Mouse (Mus musculus): ENCODE data around the gene Ddx31. TPM values are rescaled to one million over a fixed set of nuclear protein-coding genes. Genes with fewer than 3 reads are reported as not detected.
A peak's percentile ranks its signal among the peaks of the same experiment; 100 is the strongest.

Ddx31 gene
- polyA plus RNA-seq (2015; fragmentation: Nextera tagmentation; extraction: Ambion mirVana), result 16.1 and 16.2 TPM in 2 replicates

DNA sequence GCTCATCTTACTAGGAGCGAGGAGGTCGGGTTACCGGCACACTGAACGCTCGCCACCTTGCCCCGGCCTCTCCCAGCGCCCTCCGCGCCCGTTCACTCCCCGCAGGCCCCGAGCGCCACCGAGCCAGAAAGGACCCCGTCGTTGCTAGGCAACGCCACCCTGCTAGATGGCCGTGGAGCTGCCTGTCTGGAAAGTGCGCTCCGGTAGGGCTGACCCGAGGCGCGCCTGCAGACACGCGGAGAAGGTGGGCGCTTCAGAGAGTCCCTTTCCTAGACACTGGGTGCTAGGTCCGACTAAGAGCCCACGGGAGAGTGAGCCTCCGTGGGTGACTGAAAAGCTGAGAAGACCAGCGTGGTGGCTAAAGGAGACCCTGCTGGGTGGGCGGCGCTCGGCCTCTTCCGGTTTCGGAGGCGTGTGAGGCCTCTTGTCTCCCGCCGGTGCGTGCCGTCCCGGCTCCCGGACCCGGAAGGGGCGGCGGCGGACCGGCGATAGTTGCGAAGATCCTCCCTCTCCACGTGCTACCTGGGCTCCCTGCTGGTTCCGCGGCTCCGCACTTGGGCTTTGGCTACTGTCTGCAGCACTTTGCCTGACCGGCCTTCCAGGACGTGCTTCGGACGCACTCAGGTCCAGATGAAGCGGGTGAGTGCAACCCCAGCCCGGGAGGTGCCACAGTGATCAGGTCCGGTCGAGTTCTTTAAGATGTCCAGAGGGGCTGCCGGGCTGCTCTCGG is at the start of gene Ddx31, which contains the start of gene Gtf3c4:
Gene Ddx31 (plus strand): TSS at position 185 of the 730 bp plus-strand sequence.
Gene Gtf3c4 (minus strand): TSS at position 139 of the 730 bp plus-strand sequence.
- Histone ChIP-seq H3K4me3 (peak within 1 kb of the TSS; percentile 86), H3K27me3 (no peaks in the 10 kb centered on the region), H3K4me1 (peaks cover 54% of the 10 kb centered on the region), H3K9me3 (no peaks in the 10 kb centered on the region), H3K9ac (peak within 1 kb of the TSS; percentile 89), H3K4me2 (peak within 1 kb of the TSS; percentile 77), H3K36me3 (peaks cover 4% of the 10 kb centered on the region), H3K27ac (peak within 1 kb of the TSS; percentile 88)
- ATAC-seq (ENCODE audit: borderline replicate concordance, extremely low read depth, low FRiP score, low TSS enrichment), result peak; percentile 93
- WGBS, result under 1% methylated on average over 63 of the region's 63 CpGs

DNA sequence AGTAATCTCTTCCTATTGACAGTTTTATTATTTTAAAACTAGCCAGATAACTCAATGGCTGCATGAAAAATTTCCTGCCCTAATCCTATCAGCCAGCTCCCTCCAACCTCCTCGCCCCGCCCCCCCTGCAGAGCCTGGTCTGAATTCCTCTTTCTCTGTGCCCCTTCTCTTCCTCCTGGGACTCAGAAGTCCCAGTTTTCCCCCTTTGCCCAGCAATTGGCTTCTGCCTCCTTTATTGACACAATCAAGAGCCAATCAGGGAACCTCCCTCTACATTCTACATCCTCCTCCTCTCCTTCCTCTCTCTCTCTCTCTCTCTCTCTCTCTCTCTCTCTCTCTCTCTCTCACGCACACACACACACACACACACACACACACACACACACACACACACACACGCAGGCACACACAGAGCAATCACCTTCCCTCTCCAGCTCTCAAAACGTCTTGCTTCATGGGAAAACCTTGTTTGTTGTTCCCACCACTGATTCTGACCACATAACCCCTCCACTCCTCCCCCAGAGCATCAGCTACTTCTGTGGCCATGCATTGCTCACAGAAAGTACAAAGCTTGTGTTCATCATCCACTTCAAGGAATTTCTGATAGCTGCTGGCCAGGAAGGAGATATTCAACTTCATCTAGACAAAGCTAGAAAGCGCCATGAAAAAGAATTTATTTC is 47.1 kb upstream of the Ddx31 start:
- Histone ChIP-seq H3K36me3 (no peaks in the 10 kb centered on the region), H3K27me3 (no peaks in the 10 kb centered on the region), H3K4me3 (no peak overlapping the region), H3K4me1 (peaks cover 15% of the 10 kb centered on the region), H3K9ac (no peak overlapping the region), H3K9me3 (no peaks in the 10 kb centered on the region), H3K27ac (peak overlapping the region; percentile 37; the same call in 1 of the 2 replicates), H3K4me2 (peak overlapping the region; percentile 44)
- peak; percentile 92 for ATAC-seq (ENCODE audit: borderline replicate concordance, extremely low read depth, low FRiP score, low TSS enrichment)
- 13% methylated on average over 6 of the region's 6 CpGs for WGBS

DNA sequence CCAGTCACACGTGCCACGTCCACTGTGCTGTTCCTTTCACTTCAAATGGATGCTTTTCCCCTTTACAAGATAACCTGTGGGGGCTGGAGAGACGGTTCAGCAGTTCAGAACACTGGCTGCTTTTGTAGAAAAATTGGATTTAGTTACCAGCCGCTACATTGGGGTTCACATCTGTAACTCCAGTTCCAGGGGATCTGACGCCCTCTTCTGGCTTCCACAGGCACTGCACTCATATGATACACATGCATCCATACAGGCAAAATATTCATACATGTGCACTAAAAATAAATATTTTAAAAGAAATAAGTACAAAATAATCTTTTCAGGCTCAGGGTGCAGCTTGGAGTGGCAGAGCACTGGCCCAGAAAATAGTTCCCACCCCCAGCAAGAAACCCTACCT is 45.6 kb upstream of the Ddx31 start:
- H3K9me3 ChIP-seq, result no peaks in the 10 kb centered on the region
- H3K4me1 ChIP-seq, result peaks cover 22% of the 10 kb centered on the region
- no peaks in the 10 kb centered on the region for H3K36me3 ChIP-seq
- no peaks in the 10 kb centered on the region for H3K27me3 ChIP-seq
- 80% methylated on average over 5 of the region's 5 CpGs for WGBS
- H3K9ac ChIP-seq, result no peak overlapping the region
- H3K27ac ChIP-seq, result no peak overlapping the region
- ATAC-seq (ENCODE audit: borderline replicate concordance, extremely low read depth, low FRiP score, low TSS enrichment), result no peak
- H3K4me3 ChIP-seq, result no peak overlapping the region
- no peak overlapping the region for H3K4me2 ChIP-seq

DNA sequence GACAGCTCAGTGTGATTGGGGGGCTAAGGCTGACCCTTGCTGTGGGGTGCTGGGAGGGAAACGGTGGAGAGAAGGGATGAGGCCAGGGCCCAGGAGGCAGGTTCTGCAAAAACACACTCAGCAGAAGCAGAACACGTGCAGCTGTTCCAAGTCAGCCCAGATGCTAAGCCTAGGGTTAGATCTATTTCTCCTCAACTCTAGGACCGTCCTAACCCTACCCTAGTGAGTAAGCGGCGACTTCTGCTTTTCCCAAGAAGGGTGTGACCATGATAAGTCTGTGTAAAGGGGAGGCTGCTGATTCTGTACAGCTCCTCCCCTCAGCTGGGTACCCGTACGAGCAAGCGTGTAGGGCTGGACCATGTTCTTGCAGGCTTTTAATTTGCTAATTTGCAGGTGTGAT is 43.9 kb upstream of the Ddx31 start:
- Histone ChIP-seq H3K9me3 (no peaks in the 10 kb centered on the region), H3K36me3 (no peaks in the 10 kb centered on the region), H3K27me3 (no peaks in the 10 kb centered on the region), H3K4me3 (no peak overlapping the region), H3K4me2 (no peak overlapping the region), H3K9ac (no peak overlapping the region), H3K27ac (no peak overlapping the region), H3K4me1 (peaks cover 22% of the 10 kb centered on the region)
- ATAC-seq (ENCODE audit: borderline replicate concordance, extremely low read depth, low FRiP score, low TSS enrichment), result no peak
- 67% methylated on average over 8 of the region's 8 CpGs for WGBS

DNA sequence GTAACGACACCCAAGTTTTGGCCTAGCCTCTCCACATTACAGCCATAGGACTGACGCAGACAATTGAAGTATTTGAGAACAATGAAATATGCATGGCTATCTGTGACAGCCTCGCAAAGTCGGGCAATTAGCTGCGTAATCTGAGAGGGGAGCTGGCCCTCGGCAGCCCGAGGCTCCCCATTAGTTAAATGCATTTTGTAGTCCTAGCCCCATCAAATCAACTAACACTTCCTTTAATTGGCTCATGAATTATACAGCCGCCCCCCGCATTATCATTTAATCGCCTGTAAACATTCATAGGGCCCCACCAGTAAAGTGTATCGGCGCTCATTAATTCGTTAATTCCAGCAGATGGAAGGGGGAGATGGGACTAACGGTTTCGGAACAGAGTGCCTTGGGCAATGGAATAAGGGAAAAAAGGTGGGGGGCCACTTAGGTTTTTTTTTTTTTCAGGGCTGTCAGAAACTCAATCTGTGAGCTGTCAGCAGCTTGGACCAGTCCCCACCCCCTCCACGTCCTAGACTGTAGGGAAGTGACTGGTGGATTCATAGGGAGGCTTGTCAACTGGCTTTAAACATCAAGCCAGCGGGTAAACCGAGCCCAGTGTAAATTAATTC is 42.6 kb upstream of the Ddx31 start:
- Histone ChIP-seq H3K36me3 (no peaks in the 10 kb centered on the region), H3K9ac (no peak overlapping the region), H3K9me3 (no peaks in the 10 kb centered on the region), H3K27me3 (no peaks in the 10 kb centered on the region), H3K4me3 (no peak overlapping the region), H3K4me1 (peaks cover 25% of the 10 kb centered on the region), H3K4me2 (peak overlapping the region; percentile 7), H3K27ac (no peak overlapping the region)
- WGBS, result 39% methylated on average over 18 of the region's 18 CpGs
- ATAC-seq (ENCODE audit: borderline replicate concordance, extremely low read depth, low FRiP score, low TSS enrichment), result no peak; the same call in 1 of the 2 replicates

DNA sequence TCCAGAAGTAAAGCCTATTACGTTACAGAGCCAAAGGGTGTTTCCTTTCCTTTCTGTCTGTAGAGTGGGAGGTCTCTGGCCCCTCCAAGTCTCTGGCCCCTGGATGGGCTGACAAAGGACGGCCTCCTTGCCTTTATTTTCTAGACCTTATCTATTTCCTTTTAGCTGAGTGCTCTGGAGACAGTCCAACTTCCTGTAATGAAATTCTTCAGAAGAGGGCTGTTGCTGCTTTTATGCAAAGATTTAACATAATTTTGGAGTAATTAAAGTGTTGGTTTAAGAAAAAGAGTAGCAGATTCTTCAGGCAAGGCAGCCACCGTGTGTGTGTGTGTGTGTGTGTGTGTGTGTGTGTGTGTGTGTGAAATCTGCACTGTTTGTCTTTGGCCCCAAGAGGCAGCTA is 41.8 kb upstream of the Ddx31 start:
- Histone ChIP-seq H3K4me2 (no peak overlapping the region), H3K27ac (peak overlapping the region; percentile 19; the same call in 1 of the 2 replicates), H3K4me1 (peaks cover 21% of the 10 kb centered on the region), H3K4me3 (no peak overlapping the region), H3K9me3 (no peaks in the 10 kb centered on the region), H3K36me3 (no peaks in the 10 kb centered on the region), H3K9ac (no peak overlapping the region), H3K27me3 (no peaks in the 10 kb centered on the region)
- ATAC-seq (ENCODE audit: borderline replicate concordance, extremely low read depth, low FRiP score, low TSS enrichment), result no peak
- WGBS, result 12% methylated on average over 3 of the region's 3 CpGs

DNA sequence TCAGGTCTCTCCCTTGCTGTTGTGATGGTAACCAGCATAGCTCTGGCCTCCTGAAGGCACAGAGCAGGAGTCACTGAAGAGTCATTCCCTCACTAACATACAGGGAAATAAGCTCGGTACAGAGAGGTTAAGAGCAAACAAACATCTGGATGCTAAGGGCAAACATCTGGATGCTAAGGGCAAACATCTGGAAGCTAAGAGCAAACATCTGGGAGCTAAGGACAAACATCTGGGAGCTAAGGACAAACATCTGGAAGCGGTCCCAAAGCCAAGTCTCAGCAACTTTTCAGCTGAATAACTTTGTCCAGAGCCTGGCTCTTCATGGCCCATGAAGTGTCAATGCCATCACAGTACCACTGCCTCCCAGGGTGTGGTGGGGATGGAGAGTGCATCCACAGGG is 40.6 kb upstream of the Ddx31 start:
- 36% methylated on average over 2 of the region's 2 CpGs for WGBS
- H3K36me3 ChIP-seq, result no peaks in the 10 kb centered on the region
- no peaks in the 10 kb centered on the region for H3K27me3 ChIP-seq
- H3K27ac ChIP-seq, result no peak overlapping the region
- no peak overlapping the region for H3K9ac ChIP-seq
- H3K4me2 ChIP-seq, result no peak overlapping the region
- no peak for ATAC-seq (ENCODE audit: borderline replicate concordance, extremely low read depth, low FRiP score, low TSS enrichment)
- no peaks in the 10 kb centered on the region for H3K9me3 ChIP-seq
- peaks cover 21% of the 10 kb centered on the region for H3K4me1 ChIP-seq
- no peak overlapping the region for H3K4me3 ChIP-seq

DNA sequence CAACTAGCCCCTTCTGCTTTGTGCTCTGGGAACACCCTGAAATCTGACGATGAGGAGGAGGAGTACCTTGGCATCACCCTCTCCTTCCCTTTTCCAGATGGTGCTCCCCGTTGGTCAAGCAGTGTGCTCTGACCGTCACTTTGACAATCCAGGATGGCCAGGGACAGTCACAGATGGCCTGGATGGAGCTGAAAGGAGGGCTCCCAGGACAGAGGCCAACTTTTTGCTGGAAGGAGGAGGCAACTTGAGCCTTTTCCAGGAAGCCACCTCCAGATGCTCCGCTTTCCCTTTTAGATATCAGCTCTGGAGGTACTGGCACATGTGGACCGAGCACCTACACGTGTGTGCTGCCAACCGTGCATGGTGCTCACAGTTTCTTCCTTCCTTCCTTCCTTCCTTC is 36.8 kb upstream of the Ddx31 start:
- Histone ChIP-seq H3K4me3 (no peak overlapping the region), H3K9me3 (no peaks in the 10 kb centered on the region), H3K4me1 (peaks cover 10% of the 10 kb centered on the region), H3K4me2 (no peak overlapping the region), H3K9ac (no peak overlapping the region), H3K27me3 (no peaks in the 10 kb centered on the region), H3K27ac (no peak overlapping the region), H3K36me3 (no peaks in the 10 kb centered on the region)
- ATAC-seq (ENCODE audit: borderline replicate concordance, extremely low read depth, low FRiP score, low TSS enrichment), result no peak
- WGBS, result 71% methylated on average over 7 of the region's 7 CpGs

DNA sequence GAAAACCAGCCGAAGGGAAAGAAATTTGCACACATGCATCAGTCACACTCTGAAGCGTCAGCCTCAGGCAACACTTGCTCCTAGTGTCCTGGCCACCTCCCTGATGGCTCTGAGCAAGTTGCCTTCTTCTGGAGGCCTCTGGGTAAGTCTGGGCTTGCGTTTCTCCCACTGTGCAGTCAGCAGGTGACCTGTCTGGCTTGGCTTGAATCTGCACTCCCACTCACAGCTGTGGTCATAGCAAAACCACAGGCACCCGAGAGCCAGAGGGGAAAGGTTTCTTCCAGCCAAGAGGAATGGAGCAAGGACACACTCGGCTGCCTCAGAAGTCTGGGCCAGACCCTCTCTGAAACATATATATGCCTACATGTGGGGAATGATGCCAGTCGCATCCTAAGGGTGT is 31.4 kb upstream of the Ddx31 start:
- Histone ChIP-seq H3K27me3 (no peaks in the 10 kb centered on the region), H3K27ac (no peak overlapping the region), H3K4me3 (no peak overlapping the region), H3K36me3 (no peaks in the 10 kb centered on the region), H3K4me1 (no peaks in the 10 kb centered on the region), H3K9ac (no peak overlapping the region), H3K4me2 (no peak overlapping the region), H3K9me3 (no peaks in the 10 kb centered on the region)
- ATAC-seq (ENCODE audit: borderline replicate concordance, extremely low read depth, low FRiP score, low TSS enrichment), result no peak
- 72% methylated on average over 6 of the region's 6 CpGs for WGBS

DNA sequence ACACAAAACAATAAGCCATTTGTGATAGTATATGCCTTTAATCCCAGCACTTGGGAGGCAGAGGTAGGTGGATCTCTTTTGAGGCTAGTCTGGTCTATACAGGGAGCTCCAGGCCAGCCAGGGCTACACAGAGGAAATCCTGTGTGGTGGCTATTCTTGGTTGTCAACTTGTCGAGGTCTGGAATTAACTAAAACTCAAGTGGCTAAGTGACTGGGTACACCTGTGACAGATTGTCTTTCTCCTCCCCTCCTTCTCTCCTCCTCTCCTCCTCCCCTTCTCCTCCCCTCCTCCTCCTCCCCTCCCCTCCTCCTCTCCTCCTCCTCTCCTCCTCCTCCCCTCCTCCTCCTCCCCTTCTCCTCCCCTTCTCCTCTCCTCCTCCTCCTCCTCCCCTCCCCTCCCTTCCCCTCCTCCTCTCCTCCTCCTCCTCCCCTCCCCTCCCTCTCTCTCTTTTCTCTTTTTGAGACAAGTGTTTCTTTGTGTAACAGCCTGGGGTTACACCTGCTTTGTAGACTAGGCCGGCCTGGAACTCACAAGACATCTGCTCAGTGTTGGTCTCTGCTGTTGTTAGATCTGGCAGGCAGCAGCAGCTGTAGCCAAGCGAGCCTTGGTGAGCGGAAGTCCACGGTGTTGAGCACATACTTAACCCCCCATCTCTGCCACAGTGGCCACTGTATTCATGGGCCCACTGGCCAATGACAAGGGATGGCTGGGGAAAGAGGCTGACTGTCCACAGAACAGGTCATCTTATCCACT is 29.8 kb upstream of the Ddx31 start:
- no peak for ATAC-seq (ENCODE audit: borderline replicate concordance, extremely low read depth, low FRiP score, low TSS enrichment)
- Histone ChIP-seq H3K4me3 (no peak overlapping the region), H3K4me1 (no peaks in the 10 kb centered on the region), H3K27ac (no peak overlapping the region), H3K9ac (no peak overlapping the region), H3K9me3 (no peaks in the 10 kb centered on the region), H3K36me3 (no peaks in the 10 kb centered on the region), H3K27me3 (no peaks in the 10 kb centered on the region), H3K4me2 (no peak overlapping the region)
- 26% methylated on average over 5 of the region's 5 CpGs for WGBS

DNA sequence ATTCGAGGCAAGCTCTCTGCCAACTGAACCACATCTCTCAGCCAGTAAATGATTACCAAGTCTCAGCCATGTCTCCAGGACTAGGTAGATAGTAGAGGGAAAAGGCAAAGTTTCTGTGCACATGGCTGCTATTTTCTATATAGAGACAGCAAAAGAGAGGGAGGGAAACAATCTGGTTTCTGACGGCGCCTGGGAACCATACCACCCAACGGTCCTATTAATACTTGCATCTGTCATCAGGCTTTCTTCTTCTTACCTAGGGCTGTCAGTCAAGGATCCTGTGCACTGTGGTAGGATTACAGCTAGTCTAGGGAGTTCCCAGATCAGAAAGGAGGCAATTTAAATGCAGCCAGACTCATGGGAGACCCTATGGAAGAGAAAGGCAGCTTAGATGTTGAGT is 21.3 kb upstream of the Ddx31 start:
- 67% methylated on average over 4 of the region's 4 CpGs for WGBS
- Histone ChIP-seq H3K27ac (no peak overlapping the region), H3K27me3 (no peaks in the 10 kb centered on the region), H3K4me1 (no peaks in the 10 kb centered on the region), H3K4me2 (no peak overlapping the region), H3K4me3 (no peak overlapping the region), H3K36me3 (peaks cover 10% of the 10 kb centered on the region; the same call in 1 of the 2 replicates), H3K9me3 (no peaks in the 10 kb centered on the region), H3K9ac (no peak overlapping the region)
- no peak for ATAC-seq (ENCODE audit: borderline replicate concordance, extremely low read depth, low FRiP score, low TSS enrichment)

Measured in lung, embryonic 15.5 days (tissue).